Mouse (Mus musculus): ENCODE results near the gene Cltb.

The Cltb gene

GRCm38 (mm10) chr13:54564232-54565200, 46.6 kb downstream of the Cltb start:
- no peak for DNase-seq (ENCODE audit: low read depth)

GRCm38 (mm10) chr13:54562562-54562961, 48.6 kb downstream of the Cltb start:
- no peak for DNase-seq (ENCODE audit: low read depth)

- DNase-seq (ENCODE audit: low read depth): no peak
Observed at GRCm38 (mm10) chr13:54560608-54561007, 50.5 kb downstream of the Cltb start.

- no peak for DNase-seq (ENCODE audit: low read depth)
Observed at GRCm38 (mm10) chr13:54559656-54560055, 51.5 kb downstream of the Cltb start.

- no peak for DNase-seq (ENCODE audit: low read depth)
Observed at GRCm38 (mm10) chr13:54557652-54558051, 53.5 kb downstream of the Cltb start.

GRCm38 (mm10) chr13:54556796-54557195, 54.3 kb downstream of the Cltb start:
- no peak for DNase-seq (ENCODE audit: low read depth)

- DNase-seq (ENCODE audit: low read depth): no peak
Observed at GRCm38 (mm10) chr13:54556176-54556575, 55.0 kb downstream of the Cltb start.

GRCm38 (mm10) chr13:54548036-54548435, 63.1 kb downstream of the Cltb start:
- DNase-seq (ENCODE audit: low read depth): no peak

Measured in c-Kit-positive CD71-positive TER-119-negative erythroid progenitor cells, embryonic 14.5 days (primary cell).